Mouse (Mus musculus) left cerebral cortex, adult 6 months (tissue): ENCODE data around the gene Zfp109. TPM values are rescaled to one million over a fixed set of nuclear protein-coding genes. Genes with fewer than 3 reads are reported as not detected.

Experiments used
- long read RNA-seq, 2 experiments: library from polyadenylated mRNA; unstranded; transcript quantifications; one replicate each; pipeline ENCODE4 v2.0.0; 2019 to 2020
- polyA plus RNA-seq: library from polyadenylated mRNA; unstranded; fragments of <200 nt; fragmentation: Nextera tagmentation; gene quantifications from 2 replicates; pipeline ENCODE4 v1.2.3, GENCODE M21; 2021

Zfp109 gene
- 4.4 and 4.6 TPM in 2 replicates for polyA plus RNA-seq
- long read RNA-seq, experiment 1, transcript Zfp109-202 (4 exons, 2,932 nt) = major isoform, 7 of 25 reads
- long read RNA-seq, experiment 1, partial matches to known transcripts = 1 of 25 reads
- long read RNA-seq, experiment 1, other reads (novel, unspliced or antisense) = 17 of 25 reads
- long read RNA-seq, experiment 2, partial matches to known transcripts = 0 of 1 reads
- long read RNA-seq, experiment 2, other reads (novel, unspliced or antisense) = 1 of 1 reads

DNA sequence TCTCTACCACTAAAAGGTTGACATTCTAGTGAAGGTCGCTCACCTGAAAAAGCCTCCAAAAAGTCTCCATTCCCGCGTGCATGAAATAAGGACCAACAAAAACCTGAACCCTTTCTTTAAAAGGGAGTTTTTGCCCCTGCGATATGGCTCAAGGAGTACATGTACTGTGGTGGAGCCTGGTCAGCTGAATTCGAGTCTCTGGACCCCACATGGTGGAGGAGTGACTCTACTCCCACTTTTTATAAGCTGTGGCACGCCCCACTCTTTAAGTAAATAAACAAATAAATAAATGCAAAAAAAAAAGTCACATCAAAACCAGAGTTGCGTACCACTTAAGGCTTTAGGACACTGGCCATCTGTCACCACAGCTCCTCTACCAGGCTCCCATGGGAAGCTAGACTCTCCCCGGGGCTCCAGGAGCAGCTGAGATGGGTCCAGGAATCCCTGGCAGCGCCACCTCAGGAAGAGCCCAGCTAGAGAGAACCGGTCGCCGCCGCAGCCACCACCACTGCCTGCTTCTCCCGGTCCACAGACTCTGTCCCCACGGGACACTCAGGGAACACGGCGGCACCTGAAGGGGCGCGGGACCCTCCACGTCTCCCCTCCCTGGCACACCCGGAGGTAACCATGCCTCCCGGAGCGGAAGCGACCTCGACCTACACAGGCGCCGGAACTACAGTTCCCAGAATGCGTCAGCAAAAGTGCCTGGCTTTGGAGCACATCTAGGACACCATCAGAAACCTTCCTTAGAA is at the start of gene Zfp109:
Zfp109 (minus strand) TSS at position 521 of the 752 bp plus-strand sequence.

DNA sequence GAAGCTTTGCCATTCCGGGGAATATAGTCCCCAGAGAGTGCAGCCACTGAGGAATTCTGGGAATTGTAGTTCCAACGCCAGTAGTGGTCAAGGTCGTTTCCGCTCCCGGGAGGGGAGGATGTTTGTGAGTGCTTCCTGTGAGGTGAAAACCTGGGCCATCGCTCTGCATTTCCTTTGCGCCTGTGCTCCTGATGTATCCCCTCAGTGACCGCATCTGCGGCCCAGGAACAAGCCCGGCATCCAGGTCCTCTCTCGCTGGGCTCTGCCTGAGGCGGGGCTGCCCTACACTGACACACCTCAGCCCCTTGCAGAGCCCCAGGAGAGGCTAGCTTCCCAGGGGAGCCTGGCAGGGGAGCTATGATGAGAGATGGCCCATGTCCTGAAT is 32.9 kb upstream of the Zfp109 start, which contains the start of gene Zfp93:
Zfp93 (plus strand) TSS at position 133 of the 385 bp plus-strand sequence.

GRCm38 (mm10) chr7:24254633-24255474 is 17.5 kb upstream of the Zfp109 start, which contains the start of gene Zfp108:
Gene Zfp108 (plus strand): TSS chr7:24254794.

GRCm38 (mm10) chr7:24211343-24211742 is 26.0 kb downstream of the Zfp109 start, which contains the start of gene Zfp111:
Gene Zfp111 (minus strand): TSS chr7:24211443.

Other genes starting within 250 kb of the Zfp109 start
- not detected in 2 replicates for gene V1rd19, start 235.9 kb downstream of the Zfp109 start, polyA plus RNA-seq
- not detected in 2 replicates for gene Vmn1r183, start 184.3 kb downstream of the Zfp109 start, polyA plus RNA-seq
- 24.4 and 27.1 TPM in 2 replicates for gene Zfp180, start 155.6 kb downstream of the Zfp109 start, polyA plus RNA-seq
- gene Zfp112, start 125.2 kb downstream of the Zfp109 start, polyA plus RNA-seq = 2.7 and 3.6 TPM in 2 replicates
- 12.2 and 13.5 TPM in 2 replicates for gene Zfp235, start 103.4 kb downstream of the Zfp109 start, polyA plus RNA-seq
- gene Zfp114, start 62.5 kb downstream of the Zfp109 start, polyA plus RNA-seq = 0.93 and 0.98 TPM in 2 replicates
- 1.6 TPM in 2 replicates for gene Zfp111, start 26.1 kb downstream of the Zfp109 start, polyA plus RNA-seq
- 2.8 and 3.1 TPM in 2 replicates for gene Zfp108, start 17.2 kb upstream of the Zfp109 start, polyA plus RNA-seq
- 6.1 and 7.0 TPM in 2 replicates for gene Zfp93, start 32.9 kb upstream of the Zfp109 start, polyA plus RNA-seq
- gene Zfp61, start 63.7 kb upstream of the Zfp109 start, polyA plus RNA-seq = 10.9 and 15.1 TPM in 2 replicates
- gene Zfp94, start 79.1 kb upstream of the Zfp109 start, polyA plus RNA-seq = 14.5 and 15.2 TPM in 2 replicates
- not detected in 2 replicates for gene Tescl, start 96.4 kb upstream of the Zfp109 start, polyA plus RNA-seq
- not detected in 2 replicates for gene Lypd5, start 111.6 kb upstream of the Zfp109 start, polyA plus RNA-seq
- 0.45 and 0.63 TPM in 2 replicates for gene Kcnn4, start 132.7 kb upstream of the Zfp109 start, polyA plus RNA-seq
- 15.3 and 22.7 TPM in 2 replicates for gene Smg9, start 162.1 kb upstream of the Zfp109 start, polyA plus RNA-seq
- gene Irgc1, start 214.7 kb upstream of the Zfp109 start, polyA plus RNA-seq = 0.33 and 0.49 TPM in 2 replicates
- gene Plaur, start 224.9 kb upstream of the Zfp109 start, polyA plus RNA-seq = 3.0 and 3.1 TPM in 2 replicates
- 6.4 and 35.9 TPM in 2 replicates for gene Cadm4, start 244.5 kb upstream of the Zfp109 start, polyA plus RNA-seq